Mouse (Mus musculus): ENCODE measurements around the gene Lypla2.
"Not testable (repeated sequence)": the region's sequence is repeated elsewhere in the genome, so short reads cannot be mapped to it uniquely, and the experiment has no call there.

Gene Lypla2

GRCm38 (mm10) chr4:135972556-135972906 is at the start of gene Lypla2:
TSS of gene Lypla2 (minus strand) at chr4:135972626.
- peak; percentile 77 for DNase-seq (ENCODE audit: low read depth, low spot score)

GRCm38 (mm10) chr4:136021549-136022047 is 49.2 kb upstream of the Lypla2 start, which contains the start of gene Eloa:
TSS of gene Eloa (minus strand) at chr4:136021763.
- peak; percentile 94 for DNase-seq (ENCODE audit: low read depth, low spot score)

GRCm38 (mm10) chr4:136020743-136021548 is 48.5 kb upstream of the Lypla2 start:
- no peak for DNase-seq (ENCODE audit: low read depth, low spot score)

GRCm38 (mm10) chr4:136016059-136016602 is 43.7 kb upstream of the Lypla2 start:
- DNase-seq (ENCODE audit: low read depth, low spot score): no peak

- DNase-seq (ENCODE audit: low read depth, low spot score): no peak
These were observed 38.2 kb upstream of the Lypla2 start for GRCm38 (mm10) chr4:136010586-136010985.

- DNase-seq (ENCODE audit: low read depth, low spot score): no peak
These were observed 36.5 kb upstream of the Lypla2 start for GRCm38 (mm10) chr4:136008782-136009447.

- DNase-seq (ENCODE audit: low read depth, low spot score): no peak
These were observed 34.4 kb upstream of the Lypla2 start for GRCm38 (mm10) chr4:136006821-136007220.

- no peak for DNase-seq (ENCODE audit: low read depth, low spot score)
These were observed 32.5 kb upstream of the Lypla2 start for GRCm38 (mm10) chr4:136004921-136005320.

- DNase-seq (ENCODE audit: low read depth, low spot score): no peak
These were observed 31.8 kb upstream of the Lypla2 start for GRCm38 (mm10) chr4:136004107-136004675.

- DNase-seq (ENCODE audit: low read depth, low spot score): no peak
These were observed 22.7 kb upstream of the Lypla2 start for GRCm38 (mm10) chr4:135995118-135995517.

GRCm38 (mm10) chr4:135993941-135994340 is 21.5 kb upstream of the Lypla2 start:
- DNase-seq (ENCODE audit: low read depth, low spot score): no peak

GRCm38 (mm10) chr4:135987714-135988113 is 15.3 kb upstream of the Lypla2 start:
- DNase-seq (ENCODE audit: low read depth, low spot score): no peak

- DNase-seq (ENCODE audit: low read depth, low spot score): peak; percentile 78
These were observed 14.7 kb upstream of the Lypla2 start, which contains the start of gene Pithd1 for GRCm38 (mm10) chr4:135986943-135987710. TSS of gene Pithd1 (minus strand) at chr4:135987264.

- no peak for DNase-seq (ENCODE audit: low read depth, low spot score)
These were observed 14.0 kb upstream of the Lypla2 start for GRCm38 (mm10) chr4:135986301-135986942.

- no peak for DNase-seq (ENCODE audit: low read depth, low spot score)
These were observed 13.3 kb upstream of the Lypla2 start for GRCm38 (mm10) chr4:135985769-135986168.

- no peak for DNase-seq (ENCODE audit: low read depth, low spot score)
These were observed 12.8 kb upstream of the Lypla2 start for GRCm38 (mm10) chr4:135985193-135985592.

GRCm38 (mm10) chr4:135984556-135984955 is 12.1 kb upstream of the Lypla2 start:
- no peak for DNase-seq (ENCODE audit: low read depth, low spot score)

GRCm38 (mm10) chr4:135981524-135982063 is 9.2 kb upstream of the Lypla2 start:
- DNase-seq (ENCODE audit: low read depth, low spot score): no peak

- not testable (repeated sequence) for DNase-seq (ENCODE audit: low read depth, low spot score)
These were observed 7.8 kb upstream of the Lypla2 start for GRCm38 (mm10) chr4:135980223-135980622.

GRCm38 (mm10) chr4:135976146-135976545 is 3.7 kb upstream of the Lypla2 start:
- DNase-seq (ENCODE audit: low read depth, low spot score): no peak

Measured in brain, embryonic 18.5 days (tissue).